Mouse (Mus musculus): ENCODE measurements at regions not wholly inside any gene's neighbourhood (a gene's known extent, or its start where the extent isn't known, plus 50 kb on each side); places are given as distances from the start of the nearest gene placed in this dataset.

- no peak for DNase-seq (ENCODE audit: low spot score in 2 of 2)
Observed at GRCm38 (mm10) chr2:159621261-159621660, 712.7 kb downstream of the Gm826 start.

DNA sequence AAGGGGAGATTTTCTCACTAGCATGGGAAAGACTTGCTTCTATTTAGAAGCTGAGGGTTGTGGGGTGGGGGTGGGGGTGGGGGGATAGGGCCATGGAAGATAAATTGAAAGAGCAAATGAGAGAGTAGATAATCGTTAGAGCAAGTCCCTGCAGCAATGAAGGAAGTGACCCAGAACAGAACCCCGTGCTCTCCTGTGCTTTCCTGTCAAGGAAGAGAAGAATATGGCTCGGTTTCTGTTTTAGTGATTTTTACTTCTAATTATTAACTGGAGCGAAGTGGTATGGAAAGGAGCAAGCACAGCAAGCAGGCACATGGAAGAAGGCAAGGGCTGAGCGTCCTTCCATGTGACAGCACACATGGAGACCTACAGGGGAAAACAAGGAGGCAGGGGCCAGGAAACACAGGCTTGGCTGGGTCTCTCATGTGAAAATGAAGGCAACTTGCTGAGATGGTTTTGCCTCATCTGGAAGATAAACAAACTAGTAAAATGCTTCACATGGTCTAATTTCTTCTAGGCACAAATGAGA is 711.8 kb downstream of the Gm826 start:
- DNase-seq (ENCODE audit: low spot score in 2 of 2) = no peak

DNA sequence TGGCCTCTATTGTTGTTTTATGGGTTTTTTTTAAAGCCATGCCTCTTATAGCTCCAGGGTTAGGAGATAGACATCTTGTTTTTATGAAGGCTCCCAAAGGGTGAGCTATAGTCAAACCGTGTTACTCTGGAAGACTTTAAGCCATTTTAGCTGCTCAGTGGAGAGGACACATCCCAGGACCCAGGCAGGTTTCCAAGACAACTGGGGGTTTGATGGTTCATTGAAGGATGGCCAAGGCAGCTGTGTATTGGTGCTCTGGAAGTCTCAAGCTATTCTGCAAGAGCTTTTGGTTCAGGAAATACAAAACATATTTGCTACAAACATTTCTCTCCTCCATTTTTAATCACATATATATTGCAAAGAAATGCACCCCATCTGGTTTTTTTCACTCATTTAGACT is 708.7 kb downstream of the Gm826 start:
- DNase-seq (ENCODE audit: low spot score in 2 of 2) = no peak

DNA sequence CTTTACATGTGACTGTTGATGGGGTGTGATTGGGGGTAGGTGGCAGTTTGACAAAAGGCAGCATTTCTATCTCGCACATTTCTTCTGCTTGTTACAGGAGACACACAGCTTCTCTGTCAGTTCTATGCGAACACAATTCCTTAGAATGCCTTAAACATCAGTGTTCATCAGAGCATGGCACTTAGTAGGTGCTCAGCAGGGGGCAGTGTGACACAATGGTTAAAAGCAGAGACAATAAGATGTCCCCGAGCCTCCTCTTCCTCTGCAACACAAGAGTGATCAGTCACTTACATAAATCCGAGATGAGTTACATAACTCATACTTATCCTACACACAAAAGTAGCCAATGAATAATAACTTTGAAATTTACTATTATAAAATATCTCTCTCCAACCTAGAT is 688.1 kb downstream of the Gm826 start:
- peak; percentile 25 to 50 for DNase-seq (ENCODE audit: low spot score in 2 of 2)

DNA sequence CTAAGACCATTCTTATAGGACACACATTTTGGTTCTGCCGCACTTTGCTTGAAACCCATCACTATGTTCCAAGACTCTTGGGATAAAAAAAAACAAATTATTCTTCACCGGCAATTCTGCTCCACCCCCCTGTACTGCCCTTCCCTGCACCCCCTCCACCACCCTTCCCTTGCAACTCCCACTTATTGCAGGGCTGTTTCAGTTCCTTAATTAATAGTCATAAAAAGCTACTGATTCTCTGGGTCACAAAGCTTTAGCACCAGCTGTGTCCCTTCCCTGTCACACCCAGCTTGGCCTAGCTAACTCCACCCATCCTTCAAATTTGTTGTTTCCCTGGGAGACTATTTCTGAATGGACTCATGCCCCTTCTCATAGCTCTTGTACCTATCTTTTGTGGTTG is 687.4 kb downstream of the Gm826 start:
- no peak for DNase-seq (ENCODE audit: low spot score in 2 of 2)

GRCm38 (mm10) chr2:159652243-159652642 is 681.7 kb downstream of the Gm826 start:
- DNase-seq (ENCODE audit: low spot score in 2 of 2) = no peak

GRCm38 (mm10) chr2:159676845-159677244 is 657.1 kb downstream of the Gm826 start:
- DNase-seq (ENCODE audit: low spot score in 2 of 2) = no peak

DNA sequence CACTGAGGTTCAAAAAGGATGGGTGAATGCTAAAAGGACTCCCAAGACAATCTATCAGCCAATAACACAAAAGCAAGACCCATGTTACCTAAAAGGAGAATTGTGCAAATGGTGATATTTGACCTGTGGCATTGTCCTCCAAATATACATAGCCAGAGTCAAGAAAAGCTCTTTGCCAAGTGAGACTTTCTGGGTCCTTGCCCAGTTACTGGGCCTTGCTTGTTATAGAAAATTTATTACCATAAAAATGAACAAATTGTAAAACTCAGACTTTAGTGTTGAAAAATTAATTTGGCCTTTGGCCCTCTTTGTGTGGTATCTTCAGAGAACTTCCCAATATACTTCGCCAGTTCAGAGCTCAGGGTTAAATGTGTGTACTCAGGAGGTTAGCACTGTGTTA is 653.3 kb downstream of the Gm826 start:
- DNase-seq (ENCODE audit: low spot score in 2 of 2) = no peak

GRCm38 (mm10) chr2:159703100-159703499 is 630.9 kb downstream of the Gm826 start:
- no peak for DNase-seq (ENCODE audit: low spot score in 2 of 2)

DNA sequence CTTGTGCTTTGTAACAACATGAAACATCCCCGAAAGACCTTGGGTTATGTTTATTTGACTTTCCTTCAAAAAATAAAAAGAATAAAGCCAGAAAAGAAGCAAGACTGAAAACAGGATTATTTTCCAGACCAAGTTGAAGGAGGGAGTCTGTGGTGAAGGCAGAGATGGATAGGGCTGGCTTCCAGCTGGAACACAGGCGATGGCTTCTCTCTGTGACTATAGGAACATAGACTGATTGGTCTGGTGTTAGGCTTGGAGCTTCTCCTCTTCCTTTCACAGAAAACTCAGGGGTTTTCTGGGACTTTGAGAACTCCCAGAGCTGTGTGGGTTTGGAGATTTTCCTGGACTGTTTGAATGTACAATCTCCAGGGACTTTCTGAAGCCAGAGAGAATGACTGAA is 625.8 kb downstream of the Gm826 start:
- DNase-seq (ENCODE audit: low spot score in 2 of 2) = no peak

- DNase-seq (ENCODE audit: low spot score in 2 of 2) = no peak
Observed at GRCm38 (mm10) chr2:159714633-159715032, 619.3 kb downstream of the Gm826 start.

DNA sequence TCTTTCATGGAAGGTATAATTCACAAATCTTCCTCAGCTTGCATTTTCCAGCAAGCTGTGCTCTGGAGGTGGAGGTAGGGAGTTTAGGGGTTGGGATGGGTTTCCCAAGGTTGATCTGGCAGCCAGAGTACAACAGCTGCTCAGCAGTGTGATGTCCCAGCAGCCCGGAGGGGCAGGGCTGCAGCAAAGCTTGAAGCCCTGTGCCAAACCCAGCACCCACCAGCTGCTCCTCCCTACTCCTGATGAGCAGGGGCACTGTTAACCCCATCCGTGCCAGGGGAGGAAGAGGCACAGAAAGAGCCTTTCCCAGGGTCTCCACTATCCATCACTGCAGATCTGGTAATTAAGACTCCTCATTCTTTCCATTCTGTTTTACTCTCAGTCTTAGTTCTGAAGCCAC is 615.2 kb downstream of the Gm826 start:
- DNase-seq (ENCODE audit: low spot score in 2 of 2) = no peak

- no peak for DNase-seq (ENCODE audit: low spot score in 2 of 2)
Observed at GRCm38 (mm10) chr2:159725158-159726076, 608.5 kb downstream of the Gm826 start.

DNA sequence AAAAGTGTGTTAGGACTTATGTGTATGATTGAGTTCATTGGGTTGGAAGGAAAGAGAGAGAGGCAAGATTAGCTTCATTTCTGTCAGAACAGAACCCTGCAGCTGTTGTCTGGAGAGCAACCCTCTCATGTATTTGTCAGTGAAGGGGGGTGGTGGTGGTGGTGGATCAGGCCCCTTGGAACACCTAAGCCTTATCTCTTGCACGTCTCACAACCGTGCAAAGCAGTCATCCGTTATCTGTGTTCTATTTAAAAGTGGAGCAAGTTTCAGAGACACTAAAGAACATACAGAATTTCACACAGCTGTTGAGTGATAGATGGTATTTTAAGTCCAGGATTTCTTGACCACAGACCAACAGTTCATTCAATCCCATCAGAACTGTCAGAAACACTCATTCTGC is 604.7 kb downstream of the Gm826 start:
- no peak for DNase-seq (ENCODE audit: low spot score in 2 of 2)

GRCm38 (mm10) chr2:159730221-159730620 is 603.7 kb downstream of the Gm826 start:
- no peak for DNase-seq (ENCODE audit: low spot score in 2 of 2)

DNA sequence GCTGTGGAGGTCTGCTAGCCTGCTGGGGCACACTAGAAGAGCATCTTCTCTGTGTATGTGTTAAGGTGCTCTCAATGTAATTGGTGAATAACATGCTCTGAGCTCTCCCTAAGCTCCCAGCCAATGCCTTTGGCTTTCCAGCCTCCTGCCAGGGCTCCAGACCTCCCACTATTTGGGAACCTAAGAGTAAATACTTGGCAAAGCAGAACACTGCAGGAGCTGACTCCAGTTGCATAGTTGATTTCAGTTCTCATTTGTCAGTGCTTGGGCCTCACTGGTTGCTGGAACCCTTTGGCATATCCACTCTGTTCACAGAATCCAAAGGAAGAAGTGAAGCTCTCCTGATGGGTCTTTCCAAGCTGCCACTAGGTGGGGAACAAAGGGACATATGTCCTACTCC is 602.7 kb downstream of the Gm826 start:
- DNase-seq (ENCODE audit: low spot score in 2 of 2) = no peak

DNA sequence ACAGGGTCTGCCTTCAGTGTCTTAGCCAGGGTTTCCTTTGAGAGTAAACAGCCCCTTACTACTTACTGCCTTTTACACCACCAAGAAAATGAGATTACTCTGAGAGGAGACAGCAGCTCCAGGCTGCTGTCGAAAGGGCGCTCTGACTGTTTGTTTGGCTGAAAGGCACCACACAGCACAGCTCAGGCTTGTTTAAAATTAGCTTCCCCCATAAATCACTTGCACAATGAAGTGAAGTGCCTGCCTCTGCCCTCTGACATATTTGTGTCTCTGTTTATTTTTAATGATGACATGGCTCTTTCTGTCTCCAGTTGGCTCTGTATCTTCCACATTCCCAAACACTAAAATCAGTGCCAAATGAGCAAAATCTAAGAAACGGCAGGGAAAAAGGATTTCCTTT is 601.5 kb downstream of the Gm826 start:
- no peak for DNase-seq (ENCODE audit: low spot score in 2 of 2)

DNA sequence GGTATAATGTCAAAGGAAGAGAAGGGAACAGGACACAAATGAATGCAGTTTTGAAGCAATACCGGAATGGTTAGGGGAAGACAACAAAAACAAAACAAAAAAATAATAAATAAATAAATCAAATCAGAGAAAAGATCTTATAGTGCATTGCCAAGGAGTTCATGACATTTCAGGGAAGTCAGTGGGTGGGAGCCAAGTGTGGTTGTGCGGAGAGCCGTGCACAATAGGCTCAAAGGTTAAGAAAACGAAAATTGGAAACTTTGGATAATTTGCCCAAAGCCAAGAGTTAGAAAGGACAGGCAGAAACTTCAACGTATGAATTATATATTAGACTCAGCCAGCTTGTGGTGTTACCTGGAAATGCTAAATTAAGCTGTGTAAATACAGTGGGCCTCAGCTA is 599.4 kb downstream of the Gm826 start:
- no peak for DNase-seq (ENCODE audit: low spot score in 2 of 2)

DNA sequence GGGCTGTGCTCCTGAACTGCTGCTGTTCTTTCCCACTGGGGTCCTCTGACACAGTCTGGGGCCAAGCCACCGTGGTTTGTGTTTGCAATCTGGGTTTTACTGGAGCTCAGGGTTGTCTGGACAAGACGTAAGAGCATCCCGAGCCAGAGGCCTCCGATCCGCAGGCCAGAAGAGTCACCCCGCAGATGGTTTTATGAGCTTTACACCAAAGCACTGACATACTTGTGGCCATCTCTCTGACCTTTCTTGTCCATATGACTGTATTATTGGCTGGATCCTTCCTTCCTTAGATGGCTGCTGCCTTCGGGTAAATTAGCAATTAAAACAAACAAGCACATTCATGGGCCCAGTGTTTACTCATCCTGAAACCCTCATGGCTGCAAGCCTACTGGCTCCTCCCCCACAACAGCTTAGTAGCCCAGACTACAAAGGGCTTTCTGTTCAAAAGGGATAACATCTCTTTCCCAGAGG is 578.4 kb downstream of the Gm826 start:
- no peak for DNase-seq (ENCODE audit: low spot score in 2 of 2)

DNA sequence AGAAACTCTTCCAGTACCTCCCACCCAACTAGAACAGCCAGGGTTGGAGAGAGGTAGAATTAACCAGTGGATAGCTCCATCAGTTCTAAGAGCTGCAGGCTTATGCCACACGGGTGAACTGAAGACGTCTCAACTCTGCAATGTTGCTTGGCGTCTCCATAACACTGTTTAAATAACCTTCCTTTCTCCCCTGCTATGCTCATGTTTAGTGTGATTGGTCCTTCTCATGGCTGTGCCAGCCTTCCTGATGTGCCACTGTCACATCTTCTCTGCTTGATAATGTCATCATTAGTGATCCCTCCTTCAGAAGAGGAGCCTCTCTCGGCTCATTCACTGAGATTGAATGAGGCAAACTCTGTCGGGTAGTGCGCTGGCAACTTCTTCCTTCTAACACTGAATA is 573.2 kb downstream of the Gm826 start:
- no peak for DNase-seq (ENCODE audit: low spot score in 2 of 2)

DNA sequence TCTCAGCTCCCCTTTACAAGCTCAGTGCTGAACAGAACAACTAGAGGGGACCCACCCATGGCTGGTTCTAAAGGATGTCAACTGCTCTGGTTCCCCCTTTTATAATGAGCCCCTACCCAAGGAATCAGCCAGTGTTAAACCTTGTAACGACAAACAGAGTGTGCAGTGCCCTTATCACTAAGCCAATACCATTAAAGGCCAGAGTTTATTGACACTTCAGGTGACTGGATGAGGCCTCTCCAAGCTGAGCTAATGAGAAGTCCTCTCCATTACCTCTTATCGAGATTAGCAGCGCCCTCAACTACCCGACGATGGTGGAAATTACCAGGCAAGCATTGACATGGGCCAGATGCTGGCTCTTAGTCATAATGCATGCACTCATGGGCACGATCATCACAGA is 570.8 kb downstream of the Gm826 start:
- DNase-seq (ENCODE audit: low spot score in 2 of 2) = no peak

All from adrenal gland, adult 18-20 months (tissue).